Mouse (Mus musculus) CH12.LX (cell line): ENCODE results near the gene Mpv17l2. TPM values are rescaled to one million over a fixed set of nuclear protein-coding genes. Genes with fewer than 3 reads are reported as not detected.
A peak's percentile ranks its signal among the peaks of the same experiment; 100 is the strongest.

Source experiments
- DNase-seq: peaks from one replicate; pipeline ENCODE4 v3.0.0-alpha.2; 2013; ENCODE audit errors: extremely low read depth
- H3K27ac ChIP-seq: 2 replicates; pipeline ENCODE4 v1.5.1; 2012; ENCODE audit warnings: low read depth, mild to moderate bottlenecking, control low read depth, moderate library complexity; ENCODE audit not compliant: insufficient read depth
- H3K27me3 ChIP-seq: replicated peaks from 2 replicates; pipeline ENCODE3; 2012; ENCODE audit warnings: inconsistent platforms
- H3K36me3 ChIP-seq, 2 experiments: replicated peaks in 1 of 2; 2 replicates each; pipeline versions ENCODE3 to v1.6.1; 2012; ENCODE audit warnings: inconsistent platforms in 1 of 2, low read length in 1 of 2, mild to moderate bottlenecking in 1 of 2, mixed read lengths in 1 of 2, moderate library complexity in 1 of 2; ENCODE audit not compliant: control insufficient read depth in 1 of 2, insufficient read depth in 1 of 2
- H3K4me1 ChIP-seq, 2 experiments: 2 replicates each; pipeline ENCODE4 v1.6.1; 2012; ENCODE audit warnings: inconsistent platforms in 1 of 2, moderate library complexity in 1 of 2; ENCODE audit not compliant: insufficient read depth in 2 of 2, control insufficient read depth in 1 of 2
- H3K4me2 ChIP-seq: 2 replicates; pipeline ENCODE4 v1.6.1; 2012; ENCODE audit warnings: low read depth, mild to moderate bottlenecking, control low read depth; ENCODE audit not compliant: poor library complexity, insufficient read depth, severe bottlenecking
- H3K4me3 ChIP-seq, 3 experiments: fragments of 150-350 bp in 1 of 3; sonication (generic) in 1 of 3; replicated peaks in 1 of 3; 2 replicates each; pipeline versions ENCODE3 to v1.5.1; 2011 to 2012; ENCODE audit warnings: low read depth in 2 of 3, low read length in 2 of 3, mild to moderate bottlenecking in 2 of 3, moderate library complexity in 2 of 3, control low read depth in 1 of 3, improper control_type of control experiment in 1 of 3, inconsistent platforms in 1 of 3, mixed read lengths in 1 of 3; ENCODE audit not compliant: poor library complexity in 1 of 3
- H3K79me2 ChIP-seq: replicated peaks from 2 replicates; pipeline ENCODE4 v1.6.1; 2012; ENCODE audit warnings: mild to moderate bottlenecking, moderate library complexity; ENCODE audit not compliant: control insufficient read depth, poor library complexity, insufficient read depth, severe bottlenecking; ENCODE audit errors: extremely low read depth
- H3K9ac ChIP-seq: 2 replicates; pipeline ENCODE4 v1.6.1; 2012; ENCODE audit warnings: low read depth, mild to moderate bottlenecking, control low read depth, moderate library complexity; ENCODE audit not compliant: insufficient read depth
- H3K9me3 ChIP-seq: replicated peaks from 2 replicates; pipeline ENCODE3; 2012; ENCODE audit warnings: low read length, inconsistent platforms, mixed read lengths
- BHLHE40 ChIP-seq: IDR thresholded peaks from 2 replicates; pipeline ENCODE4 v1.6.1; 2011; ENCODE audit warnings: mild to moderate bottlenecking, low read depth, low read length, improper control_type of control experiment
- E2F4 ChIP-seq: IDR thresholded peaks from 2 replicates; pipeline ENCODE4 v1.6.1; 2011; ENCODE audit warnings: low read depth, low read length, improper control_type of control experiment; ENCODE audit not compliant: insufficient replicate concordance
- ETS1 ChIP-seq: conservative IDR thresholded peaks from 2 replicates; pipeline ENCODE4 v1.6.1; 2012; ENCODE audit warnings: low read depth, mild to moderate bottlenecking, inconsistent platforms, low read length, improper control_type of control experiment, moderate library complexity
- IRF4 ChIP-seq: IDR thresholded peaks from 2 replicates; pipeline ENCODE4 v1.6.1; 2014; ENCODE audit warnings: low read depth, mild to moderate bottlenecking, inconsistent platforms, low read length, improper control_type of control experiment
- JUND ChIP-seq: conservative IDR thresholded peaks from 2 replicates; pipeline ENCODE4 v1.6.1; 2011; ENCODE audit warnings: low read depth, low read length, improper control_type of control experiment
- MAFK ChIP-seq: IDR thresholded peaks from 2 replicates; pipeline ENCODE4 v1.6.1; 2011; ENCODE audit warnings: low read length, improper control_type of control experiment; ENCODE audit not compliant: insufficient replicate concordance
- MAZ ChIP-seq: IDR thresholded peaks from 2 replicates; pipeline ENCODE4 v1.6.1; 2012; ENCODE audit warnings: low read depth, mild to moderate bottlenecking, inconsistent platforms, low read length, improper control_type of control experiment, moderate library complexity
- MEF2A ChIP-seq: IDR thresholded peaks from 2 replicates; pipeline ENCODE4 v1.6.1; 2014; ENCODE audit warnings: low read depth, mild to moderate bottlenecking, inconsistent platforms, low read length, improper control_type of control experiment, borderline replicate concordance
- MXI1 ChIP-seq: IDR thresholded peaks from 2 replicates; pipeline ENCODE4 v1.6.1; 2011; ENCODE audit warnings: mild to moderate bottlenecking, low read depth, low read length, improper control_type of control experiment
- MYC ChIP-seq: IDR thresholded peaks from 2 replicates; pipeline ENCODE4 v1.6.1; 2011; ENCODE audit warnings: low read depth, mild to moderate bottlenecking, improper control_type of control experiment, low read length
- PAX5 ChIP-seq: IDR thresholded peaks from 2 replicates; pipeline ENCODE4 v1.6.1; 2012; ENCODE audit warnings: low read length, inconsistent platforms, mixed read lengths
- POLR2A ChIP-seq: IDR thresholded peaks from 2 replicates; pipeline ENCODE4 v1.6.1; 2011; ENCODE audit warnings: low read depth, mild to moderate bottlenecking, improper control_type of control experiment, low read length
- POLR2AphosphoS2 ChIP-seq: IDR thresholded peaks from 2 replicates; pipeline ENCODE4 v1.6.1; 2011; ENCODE audit warnings: low read depth, low read length, improper control_type of control experiment
- SMC3 ChIP-seq: IDR thresholded peaks from 2 replicates; pipeline ENCODE4 v1.6.1; 2011; ENCODE audit warnings: low read depth, low read length, improper control_type of control experiment
- TCF12 ChIP-seq: IDR thresholded peaks from 2 replicates; pipeline ENCODE4 v1.6.1; 2014; ENCODE audit warnings: low read depth, mild to moderate bottlenecking, inconsistent platforms, low read length, improper control_type of control experiment
- ZKSCAN1 ChIP-seq: IDR thresholded peaks from 2 replicates; pipeline ENCODE4 v1.6.1; 2012; ENCODE audit warnings: low read depth, inconsistent platforms, low read length, improper control_type of control experiment, borderline replicate concordance
- ZMIZ1 ChIP-seq: IDR thresholded peaks from 2 replicates; pipeline ENCODE4 v1.6.1; 2012; ENCODE audit warnings: low read depth, mild to moderate bottlenecking, inconsistent platforms, low read length, improper control_type of control experiment
- dilution Hi-C: fragments of 300-500 bp; cut with MboI; formaldehyde crosslinking; loops from 2 replicates; pipeline ENCODE4 v1.14.3; 2020; ENCODE audit warnings: low sequenced_read_pairs; ENCODE audit not compliant: extremely low pct_unique_long_range_greater_than_20kb, extremely low pct_ligation_motif_present
- in situ Hi-C: fragments of 300-500 bp; cut with MboI; formaldehyde crosslinking; loops from 3 replicates; pipeline ENCODE4 v1.14.3; 2019; ENCODE audit warnings: low sequenced_read_pairs, low pct_ligation_motif_present, low pct_unique_long_range_greater_than_20kb, mixed read lengths
- polyA plus RNA-seq: library from polyadenylated mRNA; unstranded; fragments of >175 nt; gene quantifications from 2 replicates; pipeline ENCODE4 v1.2.1, GENCODE M21; 2012; ENCODE audit warnings: low read depth; ENCODE audit not compliant: insufficient read length
- total RNA-seq, 2 experiments: library from RNA; depleted of rRNA; stranded (reverse); fragments of 300-350 nt in 1 of 2; fragments of >200 nt in 1 of 2; gene quantifications; 2 replicates each; pipeline ENCODE4 v1.2.3; 2012 to 2014

Mpv17l2 gene
- total and polyA plus RNA-seq, 3 experiments = 25.3 to 36.1 (median 27.1) TPM

GRCm38 (mm10) chr8:70768231-70768776, 7.6 kb upstream of the Mpv17l2 start:
- Histone ChIP-seq H3K4me1 (peaks cover 42 to 76% of the 10 kb centered on the region in 2 experiments), H3K36me3 (peaks cover 44 to 63% of the 10 kb centered on the region in 2 experiments), H3K9ac (0 out of 2 replicates have a peak overlapping the region, but pooled peaks have one; percentile 2), H3K9me3 (no peaks in the 10 kb centered on the region), H3K4me3 (peak overlapping the region in 2 of 3 experiments; percentile 41 to 48), H3K27ac (peak overlapping the region; percentile 80), H3K79me2 (no peaks in the 10 kb centered on the region), H3K27me3 (no peaks in the 10 kb centered on the region), H3K4me2 (peak overlapping the region; percentile 24; the same call in 1 of the 2 replicates)
- TF ChIP-seq MAFK = no peak
- TF ChIP-seq SMC3 = no peak
- TF ChIP-seq IRF4 = peak; percentile 52
- TF ChIP-seq TCF12 = 0 out of 2 replicates have a peak, but pooled peaks have one; percentile 21
- TF ChIP-seq BHLHE40 = peak; percentile 2; the same call in 1 of the 2 replicates
- no peak for TF ChIP-seq MYC
- 0 out of 2 replicates have a peak, but pooled peaks have one; percentile 15 for TF ChIP-seq ETS1
- peak; percentile 53 for DNase-seq
- dilution Hi-C loops (no loop called here), in situ Hi-C loops (loop anchor here (5.0 kb wide), 1 partner anchor 34 kb away; no protein-coding TSS in a partner anchor)

GRCm38 (mm10) chr8:70767503-70767902, 6.8 kb upstream of the Mpv17l2 start:
- no peaks in the 10 kb centered on the region for H3K27me3 ChIP-seq
- H3K4me2 ChIP-seq = 0 out of 2 replicates have a peak overlapping the region, but pooled peaks have one; percentile 17
- dilution Hi-C loops (no loop called here), in situ Hi-C loops (loop anchor here (5.0 kb wide), 1 partner anchor 35 kb away; no protein-coding TSS in a partner anchor)
- peak overlapping the region; percentile 49; the same call in 1 of the 2 replicates for H3K27ac ChIP-seq
- peaks cover 44 to 68% of the 10 kb centered on the region in 2 experiments for H3K36me3 ChIP-seq
- DNase-seq = no peak
- H3K4me3 ChIP-seq = no peak overlapping the region
- H3K9me3 ChIP-seq = no peaks in the 10 kb centered on the region
- no peak overlapping the region for H3K9ac ChIP-seq
- peaks cover 38 to 75% of the 10 kb centered on the region in 2 experiments for H3K4me1 ChIP-seq
- no peak for TF ChIP-seq MEF2A
- TF ChIP-seq IRF4 = no peak
- no peak for TF ChIP-seq POLR2A
- TF ChIP-seq MAFK = no peak
- TF ChIP-seq JUND = no peak
- TF ChIP-seq MXI1 = no peak
- TF ChIP-seq ZMIZ1 = no peak
- TF ChIP-seq POLR2AphosphoS2 = no peak
- no peak for TF ChIP-seq ZKSCAN1
- no peak for TF ChIP-seq PAX5
- no peak for TF ChIP-seq MAZ
- no peak for TF ChIP-seq E2F4
- no peaks in the 10 kb centered on the region for H3K79me2 ChIP-seq
